Mouse (Mus musculus): Measurements from ENCODE around the gene Rif1. TPM values are rescaled to one million over a fixed set of nuclear protein-coding genes. Genes with fewer than 3 reads are reported as not detected.
"Not testable (repeated sequence)": the region's sequence is repeated elsewhere in the genome, so short reads cannot be mapped to it uniquely, and the experiment has no call there.

Gene Rif1
- polyA plus RNA-seq, 1 experiment: 0.83 TPM

- Histone ChIP-seq H3K4me1 (ENCODE audit: control insufficient read depth) (no peaks in the 10 kb centered on the region; the same call in 1 of the 2 replicates), H3K36me3 (ENCODE audit: control insufficient read depth) (peaks cover 97% of the 10 kb centered on the region), H3K4me3 (replicated peaks) (no peak overlapping the region), H3K27me3 (ENCODE audit: control insufficient read depth) (no peaks in the 10 kb centered on the region), H3K9me3 (ENCODE audit: control insufficient read depth, low read length) (no peaks in the 10 kb centered on the region)
- TF ChIP-seq GATA1 (IDR thresholded peaks at IDR 0.05; ENCODE audit: low read length) (no peak), TAL1 (IDR thresholded peaks at IDR 0.05; ENCODE audit: low read length) (no peak)
Observed at GRCm38 (mm10) chr2:52114086-52114485, 41.5 kb downstream of the Rif1 start.

- Histone ChIP-seq H3K9me3 (ENCODE audit: control insufficient read depth, low read length) (peaks cover 11% of the 10 kb centered on the region), H3K36me3 (ENCODE audit: control insufficient read depth) (peaks cover 29% of the 10 kb centered on the region)
- H3K27me3 ChIP-seq (ENCODE audit: control insufficient read depth); H3K4me1 ChIP-seq (ENCODE audit: control insufficient read depth); H3K4me3 ChIP-seq (replicated peaks): not testable (repeated sequence)
Observed at GRCm38 (mm10) chr2:52131370-52131769, 58.7 kb downstream of the Rif1 start.

- Histone ChIP-seq H3K4me1 (ENCODE audit: control insufficient read depth) (no peaks in the 10 kb centered on the region), H3K4me3 (replicated peaks) (no peak overlapping the region), H3K9me3 (ENCODE audit: control insufficient read depth, low read length) (0 out of 2 replicates have a peak, but pooled peaks cover 3% of the 10 kb centered on the region), H3K27me3 (ENCODE audit: control insufficient read depth) (no peaks in the 10 kb centered on the region), H3K36me3 (ENCODE audit: control insufficient read depth) (peaks cover 26% of the 10 kb centered on the region)
- no peak for TF ChIP-seq TAL1 (IDR thresholded peaks at IDR 0.05; ENCODE audit: low read length)
Observed at GRCm38 (mm10) chr2:52133351-52133750, 60.7 kb downstream of the Rif1 start.

GRCm38 (mm10) chr2:52153064-52153463 is 80.4 kb downstream of the Rif1 start:
- no peak for TF ChIP-seq TAL1 (IDR thresholded peaks at IDR 0.05; ENCODE audit: low read length)
- TF ChIP-seq GATA1 (IDR thresholded peaks at IDR 0.05; ENCODE audit: low read length): no peak
- Histone ChIP-seq H3K9me3 (ENCODE audit: control insufficient read depth, low read length) (no peaks in the 10 kb centered on the region), H3K36me3 (ENCODE audit: control insufficient read depth) (no peaks in the 10 kb centered on the region), H3K4me1 (ENCODE audit: control insufficient read depth) (no peaks in the 10 kb centered on the region), H3K4me3 (replicated peaks) (no peak overlapping the region), H3K27me3 (ENCODE audit: control insufficient read depth) (no peaks in the 10 kb centered on the region)

- TF ChIP-seq GATA1 (IDR thresholded peaks at IDR 0.05; ENCODE audit: low read length): no peak
- no peak for TF ChIP-seq TAL1 (IDR thresholded peaks at IDR 0.05; ENCODE audit: low read length)
- Histone ChIP-seq H3K4me3 (replicated peaks) (no peak overlapping the region), H3K36me3 (ENCODE audit: control insufficient read depth) (no peaks in the 10 kb centered on the region), H3K4me1 (ENCODE audit: control insufficient read depth) (no peaks in the 10 kb centered on the region), H3K27me3 (ENCODE audit: control insufficient read depth) (no peaks in the 10 kb centered on the region), H3K9me3 (ENCODE audit: control insufficient read depth, low read length) (no peaks in the 10 kb centered on the region)
Observed at GRCm38 (mm10) chr2:52169243-52170005, 96.8 kb downstream of the Rif1 start.

Other genes starting within 250 kb of the Rif1 start
- 0.46 and 0.74 TPM in 2 replicates for gene Rbm43, start 137.7 kb upstream of the Rif1 start, polyA plus RNA-seq (2012)
- gene Nmi, start 99.3 kb upstream of the Rif1 start, polyA plus RNA-seq (2012): not detected in 2 replicates
- gene Tnfaip6, start 34.8 kb upstream of the Rif1 start, polyA plus RNA-seq (2012): not detected in 2 replicates